Mouse (Mus musculus): ENCODE results near the gene Npsr1. TPM values are rescaled to one million over a fixed set of nuclear protein-coding genes. Genes with fewer than 3 reads are reported as not detected.
A peak's percentile ranks its signal among the peaks of the same experiment; 100 is the strongest.

Npsr1 gene
- polyA plus RNA-seq, 1 experiment from 2014 or later: not detected

GRCm38 (mm10) chr9:24168501-24168900 lies 70.7 kb downstream of the Npsr1 start:
- Histone ChIP-seq H3K4me2 (no peak overlapping the region), H3K4me1 (replicated peaks) (no peaks in the 10 kb centered on the region), H3K27me3 (no peaks in the 10 kb centered on the region), H3K36me3 (no peaks in the 10 kb centered on the region), H3K4me3 (no peak overlapping the region), H3K27ac (replicated peaks) (no peak overlapping the region), H3K9ac (no peak overlapping the region), H3K9me3 (no peaks in the 10 kb centered on the region)
- ATAC-seq (ENCODE audit: low read depth): no peak
- WGBS: 88% methylated on average over 1 of the region's 1 CpGs

- no peak for ATAC-seq (ENCODE audit: low read depth)
- Histone ChIP-seq H3K4me3 (no peak overlapping the region), H3K4me2 (no peak overlapping the region), H3K27ac (replicated peaks) (no peak overlapping the region), H3K9ac (no peak overlapping the region), H3K9me3 (no peaks in the 10 kb centered on the region), H3K27me3 (no peaks in the 10 kb centered on the region), H3K4me1 (replicated peaks) (no peaks in the 10 kb centered on the region), H3K36me3 (no peaks in the 10 kb centered on the region)
- 84% methylated on average over 1 of the region's 1 CpGs for WGBS
Measured at GRCm38 (mm10) chr9:24170728-24171127, 72.9 kb downstream of the Npsr1 start.

- Histone ChIP-seq H3K27me3 (no peaks in the 10 kb centered on the region), H3K4me3 (no peak overlapping the region), H3K27ac (replicated peaks) (no peak overlapping the region), H3K9me3 (no peaks in the 10 kb centered on the region), H3K36me3 (no peaks in the 10 kb centered on the region), H3K4me2 (no peak overlapping the region), H3K9ac (no peak overlapping the region), H3K4me1 (replicated peaks) (no peaks in the 10 kb centered on the region)
- no peak for ATAC-seq (ENCODE audit: low read depth)
- WGBS: 82% methylated on average over 2 of the region's 2 CpGs
Measured at GRCm38 (mm10) chr9:24178744-24179143, 80.9 kb downstream of the Npsr1 start.

GRCm38 (mm10) chr9:24180926-24181325 lies 83.1 kb downstream of the Npsr1 start:
- H3K27me3 ChIP-seq: no peaks in the 10 kb centered on the region
- no peaks in the 10 kb centered on the region for H3K4me1 ChIP-seq (replicated peaks)
- H3K36me3 ChIP-seq: no peaks in the 10 kb centered on the region
- no peak overlapping the region for H3K27ac ChIP-seq (replicated peaks)
- no peak for ATAC-seq (ENCODE audit: low read depth)
- H3K9me3 ChIP-seq: no peaks in the 10 kb centered on the region
- WGBS: 79% methylated on average over 7 of the region's 7 CpGs
- no peak overlapping the region for H3K4me3 ChIP-seq
- no peak overlapping the region for H3K4me2 ChIP-seq
- no peak overlapping the region for H3K9ac ChIP-seq

GRCm38 (mm10) chr9:24186289-24186688 lies 88.5 kb downstream of the Npsr1 start:
- Histone ChIP-seq H3K4me2 (no peak overlapping the region), H3K4me3 (no peak overlapping the region), H3K27ac (replicated peaks) (no peak overlapping the region), H3K36me3 (no peaks in the 10 kb centered on the region), H3K9ac (no peak overlapping the region), H3K9me3 (no peaks in the 10 kb centered on the region), H3K27me3 (no peaks in the 10 kb centered on the region), H3K4me1 (replicated peaks) (peaks cover 9% of the 10 kb centered on the region)
- WGBS: 84% methylated on average over 5 of the region's 5 CpGs
- ATAC-seq (ENCODE audit: low read depth): no peak

GRCm38 (mm10) chr9:24189511-24190260 lies 91.9 kb downstream of the Npsr1 start:
- ATAC-seq (ENCODE audit: low read depth): peak; percentile 61
- no peak overlapping the region for H3K9ac ChIP-seq
- H3K4me2 ChIP-seq: no peak overlapping the region
- H3K9me3 ChIP-seq: no peaks in the 10 kb centered on the region
- no peak overlapping the region for H3K4me3 ChIP-seq
- no peaks in the 10 kb centered on the region for H3K36me3 ChIP-seq
- H3K27ac ChIP-seq (replicated peaks): peak overlapping the region; percentile 46
- 53% methylated on average over 2 of the region's 2 CpGs for whole genome bisulfite sequencing
- peaks cover 9% of the 10 kb centered on the region for H3K4me1 ChIP-seq (replicated peaks)
- H3K27me3 ChIP-seq: no peaks in the 10 kb centered on the region

- Histone ChIP-seq H3K4me1 (replicated peaks) (peaks cover 9% of the 10 kb centered on the region), H3K9ac (no peak overlapping the region), H3K36me3 (no peaks in the 10 kb centered on the region), H3K9me3 (no peaks in the 10 kb centered on the region), H3K27ac (replicated peaks) (peak overlapping the region; percentile 46; the same call in 1 of the 2 replicates), H3K4me3 (no peak overlapping the region), H3K4me2 (no peak overlapping the region), H3K27me3 (no peaks in the 10 kb centered on the region)
- 41% methylated on average over 1 of the region's 1 CpGs for WGBS
- ATAC-seq (ENCODE audit: low read depth): no peak
Measured at GRCm38 (mm10) chr9:24190261-24190588, 92.4 kb downstream of the Npsr1 start.

GRCm38 (mm10) chr9:24198254-24198653 lies 100.5 kb downstream of the Npsr1 start:
- Histone ChIP-seq H3K4me3 (no peak overlapping the region), H3K36me3 (no peaks in the 10 kb centered on the region), H3K4me1 (replicated peaks) (no peaks in the 10 kb centered on the region), H3K9me3 (no peaks in the 10 kb centered on the region), H3K9ac (no peak overlapping the region), H3K27me3 (no peaks in the 10 kb centered on the region), H3K27ac (replicated peaks) (no peak overlapping the region), H3K4me2 (no peak overlapping the region)
- 42% methylated on average over 1 of the region's 1 CpGs for WGBS
- ATAC-seq (ENCODE audit: low read depth): no peak

- Histone ChIP-seq H3K4me1 (replicated peaks) (no peaks in the 10 kb centered on the region), H3K27me3 (no peaks in the 10 kb centered on the region), H3K9me3 (no peaks in the 10 kb centered on the region), H3K4me3 (no peak overlapping the region), H3K9ac (no peak overlapping the region), H3K36me3 (no peaks in the 10 kb centered on the region), H3K27ac (replicated peaks) (no peak overlapping the region), H3K4me2 (no peak overlapping the region)
- 92% methylated on average over 1 of the region's 1 CpGs for WGBS
- no peak for ATAC-seq (ENCODE audit: low read depth)
Measured at GRCm38 (mm10) chr9:24211636-24212035, 113.8 kb downstream of the Npsr1 start.

GRCm38 (mm10) chr9:24217721-24218120 lies 119.9 kb downstream of the Npsr1 start:
- Histone ChIP-seq H3K9ac (no peak overlapping the region), H3K27me3 (no peaks in the 10 kb centered on the region)
- no peak for ATAC-seq (ENCODE audit: low read depth)

GRCm38 (mm10) chr9:24236461-24236860 lies 138.7 kb downstream of the Npsr1 start:
- Histone ChIP-seq H3K4me2 (no peak overlapping the region), H3K9me3 (no peaks in the 10 kb centered on the region), H3K36me3 (no peaks in the 10 kb centered on the region), H3K27ac (replicated peaks) (no peak overlapping the region), H3K4me3 (no peak overlapping the region), H3K27me3 (no peaks in the 10 kb centered on the region), H3K4me1 (replicated peaks) (no peaks in the 10 kb centered on the region), H3K9ac (no peak overlapping the region)
- ATAC-seq (ENCODE audit: low read depth): no peak
- WGBS: 85% methylated on average over 1 of the region's 1 CpGs

More at GRCm38 (mm10) chr9:24217721-24218120, 119.9 kb downstream of the Npsr1 start:
- WGBS: 55% methylated on average over 1 of the region's 1 CpGs
- Histone ChIP-seq H3K4me1 (replicated peaks) (no peaks in the 10 kb centered on the region), H3K27ac (replicated peaks) (no peak overlapping the region), H3K4me2 (no peak overlapping the region), H3K36me3 (no peaks in the 10 kb centered on the region), H3K9me3 (no peaks in the 10 kb centered on the region), H3K4me3 (no peak overlapping the region)

GRCm38 (mm10) chr9:24247557-24247956 lies 149.8 kb downstream of the Npsr1 start:
- H3K9me3 ChIP-seq: no peaks in the 10 kb centered on the region
- no peak overlapping the region for H3K9ac ChIP-seq
- no peaks in the 10 kb centered on the region for H3K27me3 ChIP-seq
- peak; percentile 59; the same call in 1 of the 2 replicates for ATAC-seq (ENCODE audit: low read depth)
- H3K4me1 ChIP-seq (replicated peaks): no peaks in the 10 kb centered on the region
- no peaks in the 10 kb centered on the region for H3K36me3 ChIP-seq
- H3K4me2 ChIP-seq: no peak overlapping the region
- no peak overlapping the region for H3K27ac ChIP-seq (replicated peaks)
- H3K4me3 ChIP-seq: no peak overlapping the region

GRCm38 (mm10) chr9:24254236-24254635 lies 156.4 kb downstream of the Npsr1 start:
- no peak overlapping the region for H3K4me2 ChIP-seq
- no peak overlapping the region for H3K4me3 ChIP-seq
- no peak for ATAC-seq (ENCODE audit: low read depth)
- H3K4me1 ChIP-seq (replicated peaks): no peaks in the 10 kb centered on the region
- no peaks in the 10 kb centered on the region for H3K9me3 ChIP-seq
- no peaks in the 10 kb centered on the region for H3K36me3 ChIP-seq
- no peak overlapping the region for H3K9ac ChIP-seq
- H3K27ac ChIP-seq (replicated peaks): no peak overlapping the region
- WGBS: 75% methylated on average over 8 of the region's 8 CpGs
- no peaks in the 10 kb centered on the region for H3K27me3 ChIP-seq
